Mouse (Mus musculus) spleen, postnatal 0 days (tissue): Measurements from ENCODE around the gene Negr1. TPM values are rescaled to one million over a fixed set of nuclear protein-coding genes. Genes with fewer than 3 reads are reported as not detected.

Experiments used
- polyA plus RNA-seq: library from polyadenylated mRNA; unstranded; fragments of >200 nt; fragmentation: Nextera tagmentation; extraction: Ambion mirVana; gene quantifications from 2 replicates; pipeline ENCODE4 v1.2.1, GENCODE M21; 2015

Gene Negr1
- not detected in 2 replicates for polyA plus RNA-seq

DNA sequence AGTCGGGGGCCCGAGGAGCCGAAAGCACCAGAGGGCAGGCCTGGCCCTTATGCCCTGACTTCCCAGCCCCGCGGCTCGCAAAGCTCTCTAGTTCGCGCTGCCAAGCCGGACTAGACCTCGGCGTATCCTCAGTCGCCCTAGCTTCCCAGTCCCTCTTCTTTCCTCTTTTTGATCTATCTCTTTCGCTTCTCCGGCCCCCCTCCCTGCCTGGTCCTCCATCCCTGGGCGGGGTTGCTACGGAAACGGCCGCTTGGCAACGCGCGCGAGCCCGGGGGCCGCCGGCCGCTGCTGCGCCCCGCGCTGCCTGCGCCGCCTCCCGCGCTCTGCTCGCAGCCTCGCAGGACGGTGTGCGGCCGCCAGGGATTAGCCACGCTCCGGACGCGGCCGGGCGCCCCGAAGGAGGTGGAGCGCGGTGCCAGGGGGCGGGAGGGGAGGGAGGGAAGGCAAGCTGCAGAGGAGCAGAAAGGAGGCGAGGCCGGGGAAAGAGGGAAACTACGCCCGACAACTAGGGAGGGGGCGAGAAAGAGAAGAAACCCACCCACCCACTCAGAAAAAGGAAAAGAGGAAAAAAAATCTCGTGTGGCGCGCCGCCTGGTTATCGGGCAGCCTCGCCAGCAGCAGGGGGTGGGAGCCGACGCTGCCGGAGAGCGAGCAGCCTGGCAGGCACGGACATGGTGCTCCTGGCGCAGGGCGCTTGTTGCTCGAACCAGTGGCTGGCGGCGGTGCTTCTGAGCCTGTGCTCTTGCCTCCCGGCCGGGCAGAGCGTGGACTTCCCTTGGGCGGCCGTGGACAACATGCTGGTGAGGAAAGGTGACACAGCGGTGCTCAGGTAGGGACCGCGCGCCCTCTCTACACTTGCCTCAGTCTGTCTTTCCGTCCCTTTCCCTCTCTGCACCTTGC is at the start of gene Negr1:
Gene Negr1 (plus strand): TSS at position 271 of the 900 bp plus-strand sequence.

